Comparison of ENCODE assay signal across 7 mouse cellular contexts in the genomic region with DNA sequence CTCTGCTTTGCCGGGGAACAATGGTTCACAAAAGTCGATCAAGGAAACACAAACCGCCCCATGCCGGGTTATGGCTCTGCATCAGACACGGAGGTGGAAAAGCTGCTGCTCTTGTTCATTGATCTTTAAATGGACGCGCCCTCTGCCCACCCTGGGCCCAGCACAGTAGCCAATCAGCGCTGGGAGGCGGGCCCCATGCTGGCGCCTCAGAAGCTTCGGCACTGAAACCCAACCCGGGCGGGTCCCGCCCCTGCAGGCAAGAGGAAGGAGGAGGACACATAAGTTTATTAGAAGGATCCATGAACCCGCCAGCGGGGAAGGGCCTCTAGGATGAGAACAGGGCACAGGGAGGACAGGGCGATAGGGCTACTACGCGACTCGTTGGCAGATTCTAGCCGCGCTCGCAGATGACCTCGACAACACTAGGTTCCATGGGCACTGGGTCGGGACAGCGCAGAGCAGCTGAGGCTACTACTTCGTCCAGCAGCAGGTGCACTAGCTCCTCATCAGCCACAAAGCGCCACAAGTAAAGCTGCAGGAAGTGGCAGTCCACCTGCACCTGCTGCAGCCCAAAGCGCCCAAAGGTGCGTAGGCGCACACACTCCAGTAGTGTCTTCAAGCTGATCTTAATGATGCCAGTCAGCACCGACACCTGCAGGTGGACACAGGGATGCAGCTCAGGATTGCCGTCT. TPM values are rescaled to one million over a fixed set of nuclear protein-coding genes. Genes with fewer than 3 reads are reported as not detected.
DNase-seq lines count a peak whose midpoint lies in the region; ATAC-seq lines count a peak whose summit lies in the region.

A gene (minus strand): TSS at position 650 of the 692 bp plus-strand sequence.

- peaks cover 30% of the 10 kb centered on the region for H3K4me1 ChIP-seq in embryonic facial prominence, embryonic 10.5 days
- H3K4me1 ChIP-seq in limb, embryonic 10.5 days, result peaks cover 32% of the 10 kb centered on the region
- H3K4me1 ChIP-seq in midbrain, embryonic 12.5 days, result peaks cover 24% of the 10 kb centered on the region

- H3K4me3 ChIP-seq in embryonic facial prominence, embryonic 10.5 days, result peak within 1 kb of the TSS; percentile 66
- peak within 1 kb of the TSS; percentile 69 for H3K4me3 ChIP-seq in limb, embryonic 10.5 days
- peak within 1 kb of the TSS; percentile 56 for H3K4me3 ChIP-seq in midbrain, embryonic 12.5 days

- peak within 1 kb of the TSS; percentile 75 for H3K9ac ChIP-seq in midbrain, embryonic 12.5 days (replicated peaks)

- ATAC-seq in granulocyte monocyte progenitor cell, adult 5-6 weeks (replicated peaks; ENCODE audit: poor library complexity, severe bottlenecking), result peak; percentile 88
- peak; percentile 92 for ATAC-seq in midbrain, embryonic 12.5 days (ENCODE audit: low FRiP score, low read depth)

- no peaks in the 10 kb centered on the region for H3K9me3 ChIP-seq in embryonic facial prominence, embryonic 10.5 days
- H3K9me3 ChIP-seq in limb, embryonic 10.5 days (replicated peaks), result no peaks in the 10 kb centered on the region
- H3K9me3 ChIP-seq in midbrain, embryonic 12.5 days, result no peaks in the 10 kb centered on the region

- H3K27ac ChIP-seq in embryonic facial prominence, embryonic 10.5 days (replicated peaks), result peak within 1 kb of the TSS; percentile 81
- H3K27ac ChIP-seq in limb, embryonic 10.5 days, result peak within 1 kb of the TSS; percentile 85
- peak within 1 kb of the TSS; percentile 88 for H3K27ac ChIP-seq in midbrain, embryonic 12.5 days (replicated peaks)

- DNase-seq in adrenal gland, postnatal 14 days, result peak; percentile 97
- DNase-seq in embryonic facial prominence, embryonic 10.5 days (ENCODE audit: low spot score), result peak; percentile 95
- peak; percentile 93 for DNase-seq in kidney, adult 11 months
- peak; percentile 92 for DNase-seq in limb, embryonic 10.5 days (ENCODE audit: low spot score)
- DNase-seq in spleen, adult 18-20 months, result peak; percentile 81 to 84

- 9% methylated on average over 33 of the region's 33 CpGs for WGBS in embryonic facial prominence, embryonic 10.5 days
- WGBS in limb, embryonic 10.5 days, result 10% methylated on average over 33 of the region's 33 CpGs
- WGBS in midbrain, embryonic 12.5 days, result 9% methylated on average over 33 of the region's 33 CpGs

- peak within 1 kb of the TSS; percentile 93 for H3K4me2 ChIP-seq in midbrain, embryonic 12.5 days (replicated peaks)

- H3K36me3 ChIP-seq in embryonic facial prominence, embryonic 10.5 days (replicated peaks), result peaks cover 49% of the 10 kb centered on the region
- peaks cover 49% of the 10 kb centered on the region for H3K36me3 ChIP-seq in limb, embryonic 10.5 days
- peaks cover 30% of the 10 kb centered on the region for H3K36me3 ChIP-seq in midbrain, embryonic 12.5 days

- no peaks in the 10 kb centered on the region for H3K27me3 ChIP-seq in embryonic facial prominence, embryonic 10.5 days (replicated peaks; ENCODE audit: low read depth, poor library complexity, severe bottlenecking)
- no peaks in the 10 kb centered on the region for H3K27me3 ChIP-seq in limb, embryonic 10.5 days (ENCODE audit: low read depth, poor library complexity, severe bottlenecking)
- H3K27me3 ChIP-seq in midbrain, embryonic 12.5 days, result no peaks in the 10 kb centered on the region

RNA-seq across cellular contexts. Expression of the gene that starts here (rescaled TPM):
- total RNA-seq in adrenal gland, postnatal 14 days (2021), result 9.5 and 19.3 TPM in 2 replicates
- polyA plus RNA-seq in embryonic facial prominence, embryonic 10.5 days (2016; fragmentation: Nextera tagmentation; extraction: Ambion mirVana), result 30.3 and 31.4 TPM in 2 replicates
- 14.4 and 19.3 TPM in 2 replicates for total RNA-seq in granulocyte monocyte progenitor cell, adult 5-6 weeks (2014; fragmentation: Nextera tagmentation)
- total RNA-seq in granulocyte monocyte progenitor cell, adult 5-6 weeks (2017), result 3.4 and 4.0 TPM in 2 replicates
- 24.4 and 28.8 TPM in 2 replicates for polyA plus RNA-seq in limb, embryonic 10.5 days (2016; fragmentation: Nextera tagmentation; extraction: Ambion mirVana)
- polyA plus RNA-seq in midbrain, embryonic 12.5 days (2016; fragmentation: Nextera tagmentation; extraction: Ambion mirVana), result 41.0 and 41.3 TPM in 2 replicates

Comparison
In these comparisons a context has a peak if more than half of its experiments do, and no peak if none do; other contexts are left out.
1. Peak in every context shown above with its lines: DNase-seq, ATAC-seq, H3K4me3 ChIP-seq and H3K27ac ChIP-seq.